Mouse (Mus musculus) CH12.LX (cell line): Measurements from ENCODE around the gene Entpd1. TPM values are rescaled to one million over a fixed set of nuclear protein-coding genes. Genes with fewer than 3 reads are reported as not detected.
A peak's percentile ranks its signal among the peaks of the same experiment; 100 is the strongest.

Source experiments
- DNase-seq: peaks from one replicate; pipeline ENCODE4 v3.0.0-alpha.2; 2013; ENCODE audit errors: extremely low read depth
- H3K27ac ChIP-seq: 2 replicates; pipeline ENCODE4 v1.5.1; 2012; ENCODE audit warnings: low read depth, mild to moderate bottlenecking, control low read depth, moderate library complexity; ENCODE audit not compliant: insufficient read depth
- H3K27me3 ChIP-seq: replicated peaks from 2 replicates; pipeline ENCODE3; 2012; ENCODE audit warnings: inconsistent platforms
- H3K36me3 ChIP-seq, 2 experiments: replicated peaks in 1 of 2; 2 replicates each; pipeline versions ENCODE3 to v1.6.1; 2012; ENCODE audit warnings: inconsistent platforms in 1 of 2, low read length in 1 of 2, mild to moderate bottlenecking in 1 of 2, mixed read lengths in 1 of 2, moderate library complexity in 1 of 2; ENCODE audit not compliant: control insufficient read depth in 1 of 2, insufficient read depth in 1 of 2
- H3K4me1 ChIP-seq, 2 experiments: 2 replicates each; pipeline ENCODE4 v1.6.1; 2012; ENCODE audit warnings: inconsistent platforms in 1 of 2, moderate library complexity in 1 of 2; ENCODE audit not compliant: insufficient read depth in 2 of 2, control insufficient read depth in 1 of 2
- H3K4me2 ChIP-seq: 2 replicates; pipeline ENCODE4 v1.6.1; 2012; ENCODE audit warnings: low read depth, mild to moderate bottlenecking, control low read depth; ENCODE audit not compliant: poor library complexity, insufficient read depth, severe bottlenecking
- H3K4me3 ChIP-seq, 3 experiments: fragments of 150-350 bp in 1 of 3; sonication (generic) in 1 of 3; replicated peaks in 1 of 3; 2 replicates each; pipeline versions ENCODE3 to v1.5.1; 2011 to 2012; ENCODE audit warnings: low read depth in 2 of 3, low read length in 2 of 3, mild to moderate bottlenecking in 2 of 3, moderate library complexity in 2 of 3, control low read depth in 1 of 3, improper control_type of control experiment in 1 of 3, inconsistent platforms in 1 of 3, mixed read lengths in 1 of 3; ENCODE audit not compliant: poor library complexity in 1 of 3
- H3K79me2 ChIP-seq: replicated peaks from 2 replicates; pipeline ENCODE4 v1.6.1; 2012; ENCODE audit warnings: mild to moderate bottlenecking, moderate library complexity; ENCODE audit not compliant: control insufficient read depth, poor library complexity, insufficient read depth, severe bottlenecking; ENCODE audit errors: extremely low read depth
- H3K9ac ChIP-seq: 2 replicates; pipeline ENCODE4 v1.6.1; 2012; ENCODE audit warnings: low read depth, mild to moderate bottlenecking, control low read depth, moderate library complexity; ENCODE audit not compliant: insufficient read depth
- H3K9me3 ChIP-seq: replicated peaks from 2 replicates; pipeline ENCODE3; 2012; ENCODE audit warnings: low read length, inconsistent platforms, mixed read lengths
- BHLHE40 ChIP-seq: IDR thresholded peaks from 2 replicates; pipeline ENCODE4 v1.6.1; 2011; ENCODE audit warnings: mild to moderate bottlenecking, low read depth, low read length, improper control_type of control experiment
- CHD1 ChIP-seq: IDR thresholded peaks from 2 replicates; pipeline ENCODE4 v1.6.1; 2012; ENCODE audit warnings: low read depth, low read length, improper control_type of control experiment, inconsistent platforms
- CHD2 ChIP-seq: IDR thresholded peaks from 2 replicates; pipeline ENCODE4 v1.6.1; 2011; ENCODE audit warnings: low read length, improper control_type of control experiment
- CTCF ChIP-seq, 2 experiments: IDR thresholded peaks in 1 of 2; conservative IDR thresholded peaks in 1 of 2; 2 replicates each; pipeline ENCODE4 v1.5.1; 2011 to 2012; ENCODE audit warnings: low read depth in 2 of 2, low read length in 2 of 2, improper control_type of control experiment in 1 of 2, inconsistent platforms in 1 of 2, mild to moderate bottlenecking in 1 of 2, moderate library complexity in 1 of 2
- E2F4 ChIP-seq: IDR thresholded peaks from 2 replicates; pipeline ENCODE4 v1.6.1; 2011; ENCODE audit warnings: low read depth, low read length, improper control_type of control experiment; ENCODE audit not compliant: insufficient replicate concordance
- ELF1 ChIP-seq: IDR thresholded peaks from 2 replicates; pipeline ENCODE4 v1.6.1; 2014; ENCODE audit warnings: low read depth, mild to moderate bottlenecking, inconsistent platforms, low read length, improper control_type of control experiment
- EP300 ChIP-seq: IDR thresholded peaks from 2 replicates; pipeline ENCODE4 v1.6.1; 2011; ENCODE audit warnings: low read length, improper control_type of control experiment
- ETS1 ChIP-seq: conservative IDR thresholded peaks from 2 replicates; pipeline ENCODE4 v1.6.1; 2012; ENCODE audit warnings: low read depth, mild to moderate bottlenecking, inconsistent platforms, low read length, improper control_type of control experiment, moderate library complexity
- GABPA ChIP-seq: IDR thresholded peaks from 2 replicates; pipeline ENCODE4 v1.6.1; 2012; ENCODE audit warnings: low read depth, low read length, improper control_type of control experiment, inconsistent platforms; ENCODE audit not compliant: insufficient replicate concordance
- HCFC1 ChIP-seq: IDR thresholded peaks from 2 replicates; pipeline ENCODE4 v1.6.1; 2012; ENCODE audit warnings: low read depth, mild to moderate bottlenecking, inconsistent platforms, low read length, improper control_type of control experiment
- IRF4 ChIP-seq: IDR thresholded peaks from 2 replicates; pipeline ENCODE4 v1.6.1; 2014; ENCODE audit warnings: low read depth, mild to moderate bottlenecking, inconsistent platforms, low read length, improper control_type of control experiment
- JUN ChIP-seq: IDR thresholded peaks from 2 replicates; pipeline ENCODE4 v1.6.1; 2011; ENCODE audit warnings: low read depth, mild to moderate bottlenecking, low read length, improper control_type of control experiment, moderate library complexity; ENCODE audit not compliant: insufficient read depth
- JUND ChIP-seq: conservative IDR thresholded peaks from 2 replicates; pipeline ENCODE4 v1.6.1; 2011; ENCODE audit warnings: low read depth, low read length, improper control_type of control experiment
- KAT2A ChIP-seq: IDR thresholded peaks from 2 replicates; pipeline ENCODE4 v1.6.1; 2012; ENCODE audit warnings: low read length, improper control_type of control experiment, inconsistent platforms; ENCODE audit not compliant: insufficient replicate concordance
- MAFK ChIP-seq: IDR thresholded peaks from 2 replicates; pipeline ENCODE4 v1.6.1; 2011; ENCODE audit warnings: low read length, improper control_type of control experiment; ENCODE audit not compliant: insufficient replicate concordance
- MAX ChIP-seq: IDR thresholded peaks from 2 replicates; pipeline ENCODE4 v1.6.1; 2011; ENCODE audit warnings: low read length, improper control_type of control experiment
- MAZ ChIP-seq: IDR thresholded peaks from 2 replicates; pipeline ENCODE4 v1.6.1; 2012; ENCODE audit warnings: low read depth, mild to moderate bottlenecking, inconsistent platforms, low read length, improper control_type of control experiment, moderate library complexity
- MEF2A ChIP-seq: IDR thresholded peaks from 2 replicates; pipeline ENCODE4 v1.6.1; 2014; ENCODE audit warnings: low read depth, mild to moderate bottlenecking, inconsistent platforms, low read length, improper control_type of control experiment, borderline replicate concordance
- MXI1 ChIP-seq: IDR thresholded peaks from 2 replicates; pipeline ENCODE4 v1.6.1; 2011; ENCODE audit warnings: mild to moderate bottlenecking, low read depth, low read length, improper control_type of control experiment
- MYC ChIP-seq: IDR thresholded peaks from 2 replicates; pipeline ENCODE4 v1.6.1; 2011; ENCODE audit warnings: low read depth, mild to moderate bottlenecking, improper control_type of control experiment, low read length
- NELFE ChIP-seq: IDR thresholded peaks from 2 replicates; pipeline ENCODE4 v1.6.1; 2011; ENCODE audit warnings: low read depth, low read length, improper control_type of control experiment
- NRF1 ChIP-seq: IDR thresholded peaks from 2 replicates; pipeline ENCODE4 v1.6.1; 2014; ENCODE audit warnings: low read depth, mild to moderate bottlenecking, inconsistent platforms, low read length, improper control_type of control experiment, moderate library complexity
- PAX5 ChIP-seq: IDR thresholded peaks from 2 replicates; pipeline ENCODE4 v1.6.1; 2012; ENCODE audit warnings: low read length, inconsistent platforms, mixed read lengths
- POLR2A ChIP-seq: IDR thresholded peaks from 2 replicates; pipeline ENCODE4 v1.6.1; 2011; ENCODE audit warnings: low read depth, mild to moderate bottlenecking, improper control_type of control experiment, low read length
- POLR2AphosphoS2 ChIP-seq: IDR thresholded peaks from 2 replicates; pipeline ENCODE4 v1.6.1; 2011; ENCODE audit warnings: low read depth, low read length, improper control_type of control experiment
- RAD21 ChIP-seq: IDR thresholded peaks from 2 replicates; pipeline ENCODE4 v1.6.1; 2011; ENCODE audit warnings: low read depth, mild to moderate bottlenecking, low read length, improper control_type of control experiment, moderate library complexity
- RCOR1 ChIP-seq: conservative IDR thresholded peaks from 2 replicates; pipeline ENCODE4 v1.6.1; 2012; ENCODE audit warnings: low read depth, mild to moderate bottlenecking, inconsistent platforms, low read length, improper control_type of control experiment
- SIN3A ChIP-seq: IDR thresholded peaks from 2 replicates; pipeline ENCODE4 v1.6.1; 2012; ENCODE audit warnings: low read length, improper control_type of control experiment, inconsistent platforms
- SMC3 ChIP-seq: IDR thresholded peaks from 2 replicates; pipeline ENCODE4 v1.6.1; 2011; ENCODE audit warnings: low read depth, low read length, improper control_type of control experiment
- TBP ChIP-seq: conservative IDR thresholded peaks from 2 replicates; pipeline ENCODE4 v1.6.1; 2011; ENCODE audit warnings: low read depth, low read length, improper control_type of control experiment
- TCF12 ChIP-seq: IDR thresholded peaks from 2 replicates; pipeline ENCODE4 v1.6.1; 2014; ENCODE audit warnings: low read depth, mild to moderate bottlenecking, inconsistent platforms, low read length, improper control_type of control experiment
- UBTF ChIP-seq: IDR thresholded peaks from 2 replicates; pipeline ENCODE4 v1.6.1; 2012; ENCODE audit warnings: low read depth, mild to moderate bottlenecking, inconsistent platforms, low read length, improper control_type of control experiment, moderate library complexity
- USF1 ChIP-seq: IDR thresholded peaks from 2 replicates; pipeline ENCODE4 v1.6.1; 2014; ENCODE audit warnings: low read depth, mild to moderate bottlenecking, inconsistent platforms, low read length, improper control_type of control experiment
- USF2 ChIP-seq: conservative IDR thresholded peaks from 2 replicates; pipeline ENCODE4 v1.6.1; 2011; ENCODE audit warnings: low read depth, low read length, improper control_type of control experiment
- ZC3H11A ChIP-seq: IDR thresholded peaks from 2 replicates; pipeline ENCODE4 v1.6.1; 2012; ENCODE audit warnings: low read depth, mild to moderate bottlenecking, inconsistent platforms, low read length, improper control_type of control experiment
- ZKSCAN1 ChIP-seq: IDR thresholded peaks from 2 replicates; pipeline ENCODE4 v1.6.1; 2012; ENCODE audit warnings: low read depth, inconsistent platforms, low read length, improper control_type of control experiment, borderline replicate concordance
- ZMIZ1 ChIP-seq: IDR thresholded peaks from 2 replicates; pipeline ENCODE4 v1.6.1; 2012; ENCODE audit warnings: low read depth, mild to moderate bottlenecking, inconsistent platforms, low read length, improper control_type of control experiment
- ZNF384 ChIP-seq: IDR thresholded peaks from 2 replicates; pipeline ENCODE4 v1.6.1; 2012; ENCODE audit warnings: low read depth, low read length, improper control_type of control experiment, inconsistent platforms
- dilution Hi-C: fragments of 300-500 bp; cut with MboI; formaldehyde crosslinking; loops from 2 replicates; pipeline ENCODE4 v1.14.3; 2020; ENCODE audit warnings: low sequenced_read_pairs; ENCODE audit not compliant: extremely low pct_unique_long_range_greater_than_20kb, extremely low pct_ligation_motif_present
- in situ Hi-C: fragments of 300-500 bp; cut with MboI; formaldehyde crosslinking; loops from 3 replicates; pipeline ENCODE4 v1.14.3; 2019; ENCODE audit warnings: low sequenced_read_pairs, low pct_ligation_motif_present, low pct_unique_long_range_greater_than_20kb, mixed read lengths
- polyA plus RNA-seq: library from polyadenylated mRNA; unstranded; fragments of >175 nt; gene quantifications from 2 replicates; pipeline ENCODE4 v1.2.1, GENCODE M21; 2012; ENCODE audit warnings: low read depth; ENCODE audit not compliant: insufficient read length
- total RNA-seq, 2 experiments: library from RNA; depleted of rRNA; stranded (reverse); fragments of 300-350 nt in 1 of 2; fragments of >200 nt in 1 of 2; gene quantifications; 2 replicates each; pipeline ENCODE4 v1.2.3; 2012 to 2014

Entpd1 gene
- total and polyA plus RNA-seq, 3 experiments: 14.7 to 21.2 (median 19.5) TPM

- H3K9me3 ChIP-seq: no peaks in the 10 kb centered on the region
- peak overlapping the region; percentile 76 for H3K27ac ChIP-seq
- peaks cover 7 to 37% of the 10 kb centered on the region in 2 experiments; a peak in 3 of 4 replicates for H3K4me1 ChIP-seq
- H3K79me2 ChIP-seq: peaks cover 34% of the 10 kb centered on the region
- no peaks in the 10 kb centered on the region for H3K27me3 ChIP-seq
- in situ Hi-C loops: no loop called here
- H3K9ac ChIP-seq: peak overlapping the region; percentile 94
- TF ChIP-seq USF2 (no peak), TCF12 (peak; percentile 69; the same call in 1 of the 2 replicates), CTCF (conservative IDR thresholded peaks at IDR 0.05 in 1 of 2, IDR thresholded peaks at IDR 0.05 in 1 of 2; ENCODE audit: low read depth in 2 of 2, low read length in 2 of 2) (peak; percentile 42 to 78; a peak in 3 of 4 replicates), MAX (no peak), SMC3 (peak; percentile 53), POLR2AphosphoS2 (0 out of 2 replicates have a peak, but pooled peaks have one; percentile 66), E2F4 (0 out of 2 replicates have a peak, but pooled peaks have one; percentile 49), MYC (peak; percentile 87), SIN3A (peak; percentile 96), BHLHE40 (peak; percentile 17; the same call in 1 of the 2 replicates), RCOR1 (peak; percentile 10), CHD2 (peak; percentile 94), ZKSCAN1 (no peak), JUND (peak; percentile 31; the same call in 1 of the 2 replicates), ELF1 (peak; percentile 87), NRF1 (no peak; the same call in 1 of the 2 replicates), UBTF (0 out of 2 replicates have a peak, but pooled peaks have one; percentile 18), KAT2A (0 out of 2 replicates have a peak, but pooled peaks have one; percentile 21), ETS1 (no peak; the same call in 1 of the 2 replicates), IRF4 (peak; percentile 58; the same call in 1 of the 2 replicates), GABPA (no peak), ZNF384 (peak; percentile 29), PAX5 (no peak), HCFC1 (peak; percentile 51; the same call in 1 of the 2 replicates), JUN (no peak), NELFE (peak; percentile 72), MAZ (peak; percentile 38; the same call in 1 of the 2 replicates), MEF2A (peak; percentile 59; the same call in 1 of the 2 replicates), EP300 (peak; percentile 3; the same call in 1 of the 2 replicates), TBP (peak; percentile 76; the same call in 1 of the 2 replicates), MAFK (0 out of 2 replicates have a peak, but pooled peaks have one; percentile 1), USF1 (no peak), RAD21 (peak; percentile 45), ZMIZ1 (peak; percentile 60), CHD1 (peak; percentile 94; the same call in 1 of the 2 replicates), POLR2A (peak; percentile 76), ZC3H11A (no peak), MXI1 (peak; percentile 58; the same call in 1 of the 2 replicates)
- H3K4me2 ChIP-seq: peak overlapping the region; percentile 81
- dilution Hi-C loops: no loop called here
- peak; percentile 95 for DNase-seq
- H3K36me3 ChIP-seq: peaks cover 21 to 50% of the 10 kb centered on the region in 2 experiments
- peak overlapping the region; percentile 71 to 96 (median 87) for H3K4me3 ChIP-seq
Measured at GRCm38 (mm10) chr19:40588847-40589529, 23.2 kb upstream of the Entpd1 start.
